Mouse (Mus musculus) brain, embryonic 18.5 days (tissue): ENCODE data around the gene Pck1.

Experiments
- DNase-seq: peaks from one replicate; pipeline ENCODE4 v3.0.0-alpha.2; 2012; ENCODE audit warnings: low read depth, low spot score

Gene Pck1

DNA sequence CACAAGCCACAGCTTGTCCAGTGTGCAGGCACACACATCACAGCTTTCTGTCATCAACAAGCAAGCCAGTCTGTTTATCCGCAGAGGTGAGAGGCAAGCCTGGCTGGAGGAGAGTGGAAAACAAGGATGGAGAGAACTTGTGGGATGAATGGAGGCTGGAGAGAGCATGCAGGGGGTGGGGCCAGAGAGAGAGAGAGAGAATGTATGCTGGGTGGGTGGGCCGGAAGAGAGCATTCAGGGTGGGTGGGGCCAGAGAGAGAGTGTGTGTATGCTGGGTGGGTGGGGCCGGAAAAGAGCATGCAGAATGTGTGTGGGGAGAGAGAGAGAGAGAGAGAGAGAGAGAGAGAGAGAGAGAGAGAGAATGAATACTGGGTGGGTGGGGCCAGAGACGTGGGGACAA, 51.8 kb downstream of the Pck1 start:
- no peak for DNase-seq

DNA sequence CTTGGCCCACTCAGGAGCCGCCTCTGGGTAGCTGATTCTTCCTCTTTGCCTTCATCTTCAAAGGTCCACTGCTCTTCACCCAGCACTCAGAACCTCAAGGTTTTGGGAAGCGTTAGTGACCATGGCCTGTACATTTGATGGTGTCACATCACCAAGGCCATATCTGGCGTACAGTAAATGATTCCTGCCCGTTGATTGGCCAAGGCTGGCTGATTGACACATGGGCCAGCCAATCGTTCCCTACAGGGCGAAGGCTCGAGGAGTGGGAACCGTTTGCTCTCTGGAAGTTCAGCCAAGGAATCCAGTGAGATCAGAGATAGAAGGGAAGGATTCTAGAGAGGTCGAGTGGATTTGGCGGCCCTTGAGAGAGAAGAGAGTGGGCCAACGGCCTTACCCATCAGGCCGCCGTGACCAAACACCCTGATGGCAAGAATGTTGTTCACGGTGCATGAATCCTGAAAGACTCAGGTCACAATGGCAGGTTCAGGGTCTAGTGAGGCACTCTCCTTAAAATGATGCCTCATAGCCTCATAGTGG, 52.8 kb downstream of the Pck1 start:
- DNase-seq: no peak

DNA sequence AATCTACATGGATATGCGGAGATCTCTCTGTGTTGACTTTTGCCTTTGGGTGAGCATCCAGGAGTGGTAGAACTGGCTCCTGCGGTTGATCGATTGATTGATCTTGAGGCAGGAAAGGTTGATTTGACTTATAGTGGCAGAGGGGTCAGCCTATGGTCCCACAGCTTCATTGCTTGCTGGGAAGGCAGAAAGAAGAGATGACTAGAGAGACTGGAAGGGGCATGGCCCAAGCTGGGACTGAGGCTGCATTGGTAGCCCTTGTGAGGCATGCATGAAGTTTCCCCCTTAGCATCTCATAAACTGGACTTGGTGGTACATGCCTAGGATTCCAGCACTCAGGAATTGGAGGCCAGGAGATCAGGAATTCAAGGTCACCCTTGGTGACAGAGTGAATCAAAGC, 54.2 kb downstream of the Pck1 start:
- DNase-seq: no peak
